Mouse (Mus musculus) stomach, postnatal 0 days (tissue): ENCODE results near the gene Gm3435.

Experiments used
- CTCF ChIP-seq: IDR thresholded peaks from 2 replicates; pipeline ENCODE4 v1.5.1; 2016; ENCODE audit warnings: antibody characterized with exemption, low read depth, mild to moderate bottlenecking, moderate library complexity
- EP300 ChIP-seq: optimal IDR thresholded peaks from 2 replicates; pipeline ENCODE3; 2016; ENCODE audit warnings: antibody characterized with exemption

GRCm38 (mm10) chr17:15060356-15060755 is 50.4 kb downstream of the Gm3435 start:
- no peak for TF ChIP-seq CTCF
- no peak for TF ChIP-seq EP300
